Mouse (Mus musculus) limb, embryonic 10.5 days (tissue): Measurements from ENCODE around the gene Ntn3. TPM values are rescaled to one million over a fixed set of nuclear protein-coding genes. Genes with fewer than 3 reads are reported as not detected.
A peak's percentile ranks its signal among the peaks of the same experiment; 100 is the strongest.

Experiments used
- DNase-seq: peaks from one replicate; pipeline ENCODE4 v3.0.0-alpha.2; 2017; ENCODE audit warnings: low spot score
- H3K27ac ChIP-seq: fragments of 300-500 bp; sonication (generic); 2 replicates; pipeline ENCODE4 v1.5.1; 2016; ENCODE audit warnings: mild to moderate bottlenecking
- H3K27me3 ChIP-seq: fragments of 300-500 bp; sonication (generic); 2 replicates; pipeline ENCODE4 v1.6.1; 2016; ENCODE audit warnings: low read depth, mild to moderate bottlenecking; ENCODE audit not compliant: poor library complexity, severe bottlenecking
- H3K36me3 ChIP-seq: fragments of 300-500 bp; sonication (generic); 2 replicates; pipeline ENCODE4 v1.6.1; 2016; ENCODE audit warnings: mild to moderate bottlenecking, moderate library complexity
- H3K4me1 ChIP-seq: fragments of 300-500 bp; sonication (generic); 2 replicates; pipeline ENCODE4 v1.6.1; 2016
- H3K4me3 ChIP-seq: fragments of 300-500 bp; sonication (generic); 2 replicates; pipeline ENCODE4 v1.5.1; 2016; ENCODE audit warnings: mild to moderate bottlenecking, moderate library complexity
- H3K9me3 ChIP-seq: fragments of 300-500 bp; sonication (generic); replicated peaks from 2 replicates; pipeline ENCODE4 v1.6.1; 2016; ENCODE audit warnings: mild to moderate bottlenecking
- WGBS: fragments of 180-500 bp; shearing (Covaris S2); methylation state at CpG from one replicate; pipeline ENCODE4 v1.1.7; 2016; 5-methylcytosine and 5-hydroxymethylcytosine counted together
- polyA plus RNA-seq: library from polyadenylated mRNA; unstranded; fragments of >200 nt; fragmentation: Nextera tagmentation; extraction: Ambion mirVana; gene quantifications from 2 replicates; pipeline ENCODE4 v1.2.1, GENCODE M21; 2016

Ntn3 gene
- polyA plus RNA-seq, 1 experiment from 2014 or later: 10.7 TPM

GRCm38 (mm10) chr17:24193769-24194168 is 15.6 kb downstream of the Ntn3 start:
- DNase-seq: no peak
- H3K9me3 ChIP-seq: no peaks in the 10 kb centered on the region
- H3K36me3 ChIP-seq: peaks cover 3% of the 10 kb centered on the region; the same call in 1 of the 2 replicates
- 83% methylated on average over 5 of the region's 5 CpGs for WGBS
- peaks cover 9% of the 10 kb centered on the region; the same call in 1 of the 2 replicates for H3K4me1 ChIP-seq
- no peak overlapping the region for H3K4me3 ChIP-seq
- H3K27me3 ChIP-seq: no peaks in the 10 kb centered on the region
- no peak overlapping the region for H3K27ac ChIP-seq

- H3K27me3 ChIP-seq: no peaks in the 10 kb centered on the region
- no peak for DNase-seq
- peaks cover 9% of the 10 kb centered on the region; the same call in 1 of the 2 replicates for H3K4me1 ChIP-seq
- no peak overlapping the region for H3K4me3 ChIP-seq
- WGBS: 88% methylated on average over 8 of the region's 8 CpGs
- peaks cover 7% of the 10 kb centered on the region; the same call in 1 of the 2 replicates for H3K36me3 ChIP-seq
- no peak overlapping the region for H3K27ac ChIP-seq
- H3K9me3 ChIP-seq: no peaks in the 10 kb centered on the region
Observed at GRCm38 (mm10) chr17:24193268-24193667, 16.1 kb downstream of the Ntn3 start.

DNA sequence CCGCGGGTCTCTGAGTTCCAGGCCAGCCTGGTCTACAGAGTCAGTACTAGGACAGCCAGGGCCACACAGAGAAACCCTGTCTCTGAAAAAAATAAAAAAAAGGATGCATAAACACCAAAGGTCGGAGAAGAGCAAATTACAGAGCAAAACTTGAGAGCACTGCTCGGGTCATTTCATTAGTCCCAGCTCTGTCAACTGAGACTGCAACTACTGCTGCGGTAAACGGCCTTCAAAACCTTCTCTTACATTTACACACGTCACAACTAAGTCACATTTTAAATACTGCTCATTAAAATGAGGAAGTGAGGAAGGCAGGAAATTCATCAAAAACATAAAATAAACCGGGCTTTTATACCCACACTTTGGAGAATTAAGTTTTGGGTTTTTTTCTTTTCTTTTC is 16.5 kb downstream of the Ntn3 start:
- Histone ChIP-seq H3K4me1 (peaks cover 9% of the 10 kb centered on the region; the same call in 1 of the 2 replicates), H3K9me3 (no peaks in the 10 kb centered on the region), H3K4me3 (no peak overlapping the region), H3K36me3 (peaks cover 7% of the 10 kb centered on the region; the same call in 1 of the 2 replicates), H3K27ac (no peak overlapping the region), H3K27me3 (no peaks in the 10 kb centered on the region)
- no peak for DNase-seq
- 87% methylated on average over 8 of the region's 8 CpGs for WGBS

DNA sequence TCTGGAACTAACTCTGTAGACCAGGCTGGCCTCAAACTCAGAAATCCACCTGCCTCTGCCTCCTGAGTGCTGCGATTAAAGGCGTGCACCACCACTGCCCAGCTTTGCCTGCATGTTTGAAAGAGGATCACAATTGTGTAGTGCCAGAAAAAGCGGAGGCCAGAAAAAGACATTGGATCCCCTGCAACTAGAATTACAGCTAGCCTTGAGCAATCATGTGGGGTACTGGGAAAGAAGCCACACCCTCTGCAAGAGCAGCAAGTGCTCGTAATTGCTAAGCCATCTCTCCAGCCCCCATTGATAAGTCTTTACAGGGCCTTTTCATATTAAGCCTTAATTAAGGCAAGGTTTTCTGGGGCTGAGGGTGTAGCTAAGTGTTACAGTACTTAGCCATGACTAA is 17.9 kb downstream of the Ntn3 start:
- 83% methylated on average over 4 of the region's 4 CpGs for WGBS
- H3K4me3 ChIP-seq: no peak overlapping the region
- peaks cover 9% of the 10 kb centered on the region; the same call in 1 of the 2 replicates for H3K4me1 ChIP-seq
- H3K27me3 ChIP-seq: no peaks in the 10 kb centered on the region
- no peak overlapping the region for H3K27ac ChIP-seq
- H3K36me3 ChIP-seq: peaks cover 7% of the 10 kb centered on the region; the same call in 1 of the 2 replicates
- no peak for DNase-seq
- H3K9me3 ChIP-seq: no peaks in the 10 kb centered on the region

- Histone ChIP-seq H3K27me3 (no peaks in the 10 kb centered on the region), H3K27ac (no peak overlapping the region), H3K36me3 (peaks cover 9% of the 10 kb centered on the region), H3K4me1 (peaks cover 9% of the 10 kb centered on the region; the same call in 1 of the 2 replicates), H3K9me3 (no peaks in the 10 kb centered on the region), H3K4me3 (no peak overlapping the region)
- 86% methylated on average over 2 of the region's 2 CpGs for WGBS
- no peak for DNase-seq
Observed at GRCm38 (mm10) chr17:24190934-24191333, 18.4 kb downstream of the Ntn3 start.

GRCm38 (mm10) chr17:24174259-24174658 is 35.1 kb downstream of the Ntn3 start:
- Histone ChIP-seq H3K27me3 (no peaks in the 10 kb centered on the region), H3K36me3 (no peaks in the 10 kb centered on the region), H3K4me1 (peaks cover 9% of the 10 kb centered on the region), H3K4me3 (no peak overlapping the region), H3K9me3 (no peaks in the 10 kb centered on the region), H3K27ac (no peak overlapping the region)
- 81% methylated on average over 3 of the region's 3 CpGs for WGBS
- DNase-seq: no peak

- H3K27me3 ChIP-seq: no peaks in the 10 kb centered on the region
- DNase-seq: peak; percentile 72
- no peak overlapping the region for H3K4me3 ChIP-seq
- WGBS: 5% methylated on average over 3 of the region's 3 CpGs
- no peaks in the 10 kb centered on the region for H3K36me3 ChIP-seq
- H3K27ac ChIP-seq: no peak overlapping the region
- no peaks in the 10 kb centered on the region for H3K9me3 ChIP-seq
- H3K4me1 ChIP-seq: peaks cover 11% of the 10 kb centered on the region
Observed at GRCm38 (mm10) chr17:24173423-24173822, 35.9 kb downstream of the Ntn3 start.

- WGBS: 88% methylated on average over 4 of the region's 4 CpGs
- Histone ChIP-seq H3K36me3 (peaks cover 13% of the 10 kb centered on the region), H3K9me3 (no peaks in the 10 kb centered on the region), H3K4me1 (peaks cover 23% of the 10 kb centered on the region), H3K4me3 (no peak overlapping the region), H3K27ac (no peak overlapping the region), H3K27me3 (no peaks in the 10 kb centered on the region)
- no peak for DNase-seq
Observed at GRCm38 (mm10) chr17:24171738-24172137, 37.6 kb downstream of the Ntn3 start.

- Histone ChIP-seq H3K27ac (no peak overlapping the region), H3K4me1 (peaks cover 23% of the 10 kb centered on the region), H3K9me3 (no peaks in the 10 kb centered on the region), H3K27me3 (no peaks in the 10 kb centered on the region), H3K4me3 (no peak overlapping the region), H3K36me3 (peaks cover 21% of the 10 kb centered on the region)
- DNase-seq: no peak
- WGBS: 86% methylated on average over 5 of the region's 5 CpGs
Observed at GRCm38 (mm10) chr17:24170729-24171128, 38.6 kb downstream of the Ntn3 start.

DNA sequence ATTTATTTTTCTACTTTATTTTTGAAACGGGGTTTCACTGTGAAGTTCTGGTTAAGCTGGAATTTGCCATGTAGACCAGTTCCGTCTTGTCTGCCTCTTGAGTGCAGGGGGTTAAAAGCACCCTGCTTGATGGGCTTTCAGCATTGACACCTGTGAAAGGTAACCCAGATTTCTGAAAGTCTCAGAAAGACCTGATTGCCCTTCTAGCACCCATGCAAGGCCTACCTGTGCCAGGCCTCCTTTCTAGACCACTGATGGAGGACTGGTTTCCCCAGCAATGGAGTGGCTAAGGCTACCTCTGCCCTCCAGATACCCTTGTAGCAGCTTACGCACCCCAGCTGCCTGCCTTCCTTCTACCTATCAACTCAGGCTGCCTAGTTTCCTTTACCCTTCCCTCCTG is 39.2 kb downstream of the Ntn3 start:
- Histone ChIP-seq H3K4me3 (peak overlapping the region; percentile 88), H3K27ac (peak overlapping the region; percentile 100), H3K27me3 (no peaks in the 10 kb centered on the region), H3K9me3 (no peaks in the 10 kb centered on the region), H3K36me3 (peaks cover 27% of the 10 kb centered on the region), H3K4me1 (peaks cover 23% of the 10 kb centered on the region)
- WGBS: 78% methylated on average over 3 of the region's 3 CpGs
- no peak for DNase-seq

GRCm38 (mm10) chr17:24169317-24170065 is 39.8 kb downstream of the Ntn3 start, which contains the start of gene Atp6v0c:
Gene Atp6v0c (minus strand): TSS chr17:24169702.
- H3K9me3 ChIP-seq: no peaks in the 10 kb centered on the region
- peaks cover 28% of the 10 kb centered on the region for H3K4me1 ChIP-seq
- WGBS: under 1% methylated on average over 58 of the region's 58 CpGs
- peaks cover 33% of the 10 kb centered on the region for H3K36me3 ChIP-seq
- peak within 1 kb of the TSS; percentile 100 for H3K27ac ChIP-seq
- peak; percentile 96 for DNase-seq
- peak within 1 kb of the TSS; percentile 88 for H3K4me3 ChIP-seq
- no peaks in the 10 kb centered on the region for H3K27me3 ChIP-seq

- peak overlapping the region; percentile 88 for H3K4me3 ChIP-seq
- under 1% methylated on average over 41 of the region's 41 CpGs for WGBS
- DNase-seq: peak; percentile 81
- no peaks in the 10 kb centered on the region for H3K9me3 ChIP-seq
- peaks cover 35% of the 10 kb centered on the region for H3K36me3 ChIP-seq
- H3K27me3 ChIP-seq: no peaks in the 10 kb centered on the region
- H3K4me1 ChIP-seq: peaks cover 29% of the 10 kb centered on the region
- H3K27ac ChIP-seq: peak overlapping the region; percentile 100
Observed at GRCm38 (mm10) chr17:24168590-24169277, 40.6 kb downstream of the Ntn3 start.

DNA sequence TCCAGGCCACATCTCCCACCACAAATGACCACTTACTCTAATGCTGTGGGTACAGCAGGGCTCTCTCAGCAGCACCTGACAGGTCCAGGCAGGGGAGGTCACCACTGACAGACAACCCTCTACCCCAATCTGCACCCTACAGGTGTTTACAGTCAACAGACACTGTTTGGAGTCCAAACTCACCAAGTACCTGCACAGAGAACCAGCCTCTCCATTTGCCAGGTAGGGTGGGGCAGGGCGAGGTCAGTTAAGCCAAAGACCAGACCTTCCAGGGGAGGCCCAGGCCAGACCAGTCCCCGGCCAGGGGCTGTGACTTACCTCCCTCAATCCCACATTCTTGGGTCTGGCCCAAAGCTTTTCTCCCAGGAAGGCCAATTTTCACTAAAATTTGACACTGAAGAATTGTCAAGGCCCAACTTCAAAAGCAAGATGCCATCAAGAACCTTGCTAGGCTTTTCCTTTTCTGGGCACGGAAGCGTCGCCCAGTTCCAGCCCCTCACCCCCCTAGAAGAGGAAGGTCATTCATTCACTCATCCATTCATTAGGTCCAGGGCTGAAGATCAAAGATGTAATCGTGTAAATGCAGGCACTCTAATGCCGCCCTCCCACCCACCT is 41.3 kb downstream of the Ntn3 start:
- peak overlapping the region; percentile 100 for H3K27ac ChIP-seq
- WGBS: 65% methylated on average over 7 of the region's 7 CpGs
- no peaks in the 10 kb centered on the region for H3K27me3 ChIP-seq
- peaks cover 33% of the 10 kb centered on the region for H3K4me1 ChIP-seq
- peak overlapping the region; percentile 88 for H3K4me3 ChIP-seq
- H3K9me3 ChIP-seq: no peaks in the 10 kb centered on the region
- peaks cover 35% of the 10 kb centered on the region for H3K36me3 ChIP-seq
- no peak for DNase-seq
